7 mouse cellular contexts compared by ENCODE assay signal in genomic region chr1:119818704-119819103, GRCm38 (mm10). TPM values are rescaled to one million over a fixed set of nuclear protein-coding genes. Genes with fewer than 3 reads are reported as not detected.
DNase-seq lines count a peak whose midpoint lies in the region; ATAC-seq and TF ChIP-seq lines count a peak whose summit lies in the region.

No protein-coding gene starts in this region.

- WGBS in hindbrain, postnatal 0 days: 66% methylated on average over 1 of the region's 1 CpGs
- WGBS in hindbrain, embryonic 13.5 days: 85% methylated on average over 1 of the region's 1 CpGs

- H3K9ac ChIP-seq in hindbrain, postnatal 0 days (replicated peaks; ENCODE audit: low read length): no peak overlapping the region
- no peak overlapping the region for H3K9ac ChIP-seq in hindbrain, embryonic 13.5 days

- no peak for ATAC-seq in hindbrain, postnatal 0 days
- no peak for ATAC-seq in hindbrain, embryonic 13.5 days (ENCODE audit: low FRiP score)
- ATAC-seq in granulocyte monocyte progenitor cell, adult 5-6 weeks (replicated peaks; ENCODE audit: poor library complexity, severe bottlenecking): peak; percentile 59; the same call in 1 of the 2 replicates

- peak; percentile 64 for DNase-seq in hindbrain, postnatal 0 days (ENCODE audit: low spot score)
- DNase-seq in 3T3-L1 (ENCODE audit: low read depth, low spot score) (peak; percentile 67), A20 (ENCODE audit: low read depth, low spot score) (peak; percentile 51)
- no peak for DNase-seq in right cerebral cortex, postnatal 14 days
- no peak for DNase-seq in adrenal gland, postnatal 14 days

- no peaks in the 10 kb centered on the region for H3K4me1 ChIP-seq in hindbrain, postnatal 0 days (ENCODE audit: insufficient read depth, low read length)
- peaks cover 4% of the 10 kb centered on the region for H3K4me1 ChIP-seq in hindbrain, embryonic 13.5 days (replicated peaks)

- H3K9me3 ChIP-seq in hindbrain, postnatal 0 days (ENCODE audit: low read length): no peaks in the 10 kb centered on the region
- no peaks in the 10 kb centered on the region for H3K9me3 ChIP-seq in hindbrain, embryonic 13.5 days

- H3K27me3 ChIP-seq in hindbrain, postnatal 0 days (ENCODE audit: insufficient read depth, low read length): no peaks in the 10 kb centered on the region
- no peaks in the 10 kb centered on the region for H3K27me3 ChIP-seq in hindbrain, embryonic 13.5 days

- no peaks in the 10 kb centered on the region for H3K36me3 ChIP-seq in hindbrain, postnatal 0 days (ENCODE audit: insufficient read depth, low read length)
- H3K36me3 ChIP-seq in hindbrain, embryonic 13.5 days: no peaks in the 10 kb centered on the region

- TF ChIP-seq CTCF in hindbrain, postnatal 0 days (IDR thresholded peaks at IDR 0.05; ENCODE audit: low read depth): peak; percentile 56

- no peak overlapping the region for H3K4me3 ChIP-seq in hindbrain, postnatal 0 days (ENCODE audit: low read length)
- no peak overlapping the region for H3K4me3 ChIP-seq in hindbrain, embryonic 13.5 days

- H3K4me2 ChIP-seq in hindbrain, postnatal 0 days (ENCODE audit: low read depth, low read length): no peak overlapping the region
- H3K4me2 ChIP-seq in hindbrain, embryonic 13.5 days: no peak overlapping the region

- H3K27ac ChIP-seq in hindbrain, postnatal 0 days: no peak overlapping the region
- H3K27ac ChIP-seq in hindbrain, embryonic 13.5 days: no peak overlapping the region

RNA-seq across cellular contexts. Expression of gene Ptpn4, which starts 18.7 kb away (rescaled TPM):
- 30.3 and 36.4 TPM in 2 replicates for total RNA-seq in hindbrain, postnatal 0 days (2014; rRNA removed)
- 7.3 and 7.6 TPM in 2 replicates for polyA plus RNA-seq in hindbrain, postnatal 0 days (2015; fragmentation: Nextera tagmentation; extraction: Ambion mirVana)
- polyA plus RNA-seq in hindbrain, embryonic 13.5 days (2015; fragmentation: Nextera tagmentation; extraction: Ambion mirVana): 11.4 and 12.1 TPM in 2 replicates
- total RNA-seq in granulocyte monocyte progenitor cell, adult 5-6 weeks (2014; fragmentation: Nextera tagmentation): 23.0 and 28.0 TPM in 2 replicates
- 13.6 and 20.3 TPM in 2 replicates for total RNA-seq in granulocyte monocyte progenitor cell, adult 5-6 weeks (2017)
- total RNA-seq in adrenal gland, postnatal 14 days (2021): 46.1 and 49.8 TPM in 2 replicates

Comparison
In these comparisons a context has a peak if more than half of its experiments do, and no peak if none do; other contexts are left out.
1. DNase-seq: peak in hindbrain, postnatal 0 days (single experiment), 3T3-L1 (single experiment) and A20 (single experiment); none in right cerebral cortex, postnatal 14 days (single experiment) and adrenal gland, postnatal 14 days (single experiment).